Mouse (Mus musculus) cortical plate, adult 2 months (tissue): ENCODE data around the gene Wbp2nl.

Experiments
- CTCF ChIP-seq: fragments of 200-500 bp; IDR thresholded peaks from 2 replicates; pipeline ENCODE4 v1.5.1; 2011; ENCODE audit warnings: mild to moderate bottlenecking, control low read depth, low read length; ENCODE audit not compliant: insufficient read depth; ENCODE audit errors: extremely low read depth
- POLR2A ChIP-seq: fragments of 200-500 bp; IDR thresholded peaks from 2 replicates; pipeline ENCODE4 v1.6.1; 2011; ENCODE audit warnings: mild to moderate bottlenecking, low read length, control low read depth; ENCODE audit not compliant: insufficient read depth; ENCODE audit errors: extremely low read depth

DNA sequence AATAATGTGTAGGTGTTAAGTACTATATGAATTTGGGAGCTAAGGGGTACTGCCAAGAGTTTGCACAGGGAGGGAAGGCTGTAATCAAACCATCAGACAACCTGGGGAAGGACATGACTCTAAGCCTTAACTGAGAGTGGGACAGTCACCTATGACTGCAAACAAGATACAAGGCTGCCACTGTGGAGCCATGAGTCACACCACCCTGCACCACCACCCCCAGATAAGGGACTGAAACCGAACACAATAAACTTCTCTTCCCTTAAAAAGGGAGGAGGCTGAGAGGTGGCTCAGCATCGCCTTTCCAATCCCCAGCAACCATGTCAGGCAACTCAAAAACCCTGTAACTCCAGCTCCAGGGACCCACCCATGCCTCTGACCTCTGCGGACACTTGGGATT lies 52.7 kb downstream of the Wbp2nl start:
- TF ChIP-seq POLR2A (no peak), CTCF (no peak)
